Mouse (Mus musculus): ENCODE measurements around the gene Cxcr2. TPM values are rescaled to one million over a fixed set of nuclear protein-coding genes. Genes with fewer than 3 reads are reported as not detected.

Cxcr2 gene
- total RNA-seq, 2 experiments from 2014 or later = not detected

DNA sequence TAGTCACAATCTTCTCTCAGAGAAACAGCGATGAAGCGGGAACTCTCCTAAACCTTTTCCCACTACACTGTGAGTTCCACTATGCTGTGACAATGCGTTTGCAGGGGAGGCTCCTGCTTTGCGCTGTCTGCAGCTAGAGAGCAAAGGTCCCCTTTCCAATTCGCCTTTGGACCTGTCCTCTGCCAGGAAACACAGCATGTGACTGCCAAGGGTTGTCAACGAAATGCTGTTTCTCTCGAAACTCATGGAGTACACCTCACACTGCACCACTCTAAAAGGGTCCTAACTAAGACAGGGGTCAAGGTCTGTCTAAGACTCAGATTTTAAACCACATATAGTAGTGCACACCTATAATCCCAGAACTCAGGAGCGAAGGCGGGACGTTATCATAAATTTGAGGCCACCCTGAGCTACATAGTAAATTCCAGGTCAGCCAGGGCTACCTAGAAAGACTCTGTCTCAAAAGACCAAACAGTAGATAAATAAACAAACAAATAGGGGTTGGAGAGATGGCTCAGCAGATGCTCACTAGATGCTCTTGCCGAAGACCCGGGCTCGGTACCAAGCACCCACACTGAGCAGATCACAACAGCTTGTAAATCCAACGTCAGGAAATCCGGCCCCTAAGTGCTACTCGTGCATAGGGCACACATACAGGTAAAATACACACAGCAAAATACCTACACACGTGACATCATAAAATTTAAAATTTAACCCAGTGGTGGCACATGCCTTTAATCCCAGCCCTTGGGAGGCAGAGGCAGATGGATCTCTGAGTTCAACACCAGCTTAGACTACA, 43.0 kb downstream of the Cxcr2 start:
- DNase-seq (ENCODE audit: low spot score) = no peak

DNA sequence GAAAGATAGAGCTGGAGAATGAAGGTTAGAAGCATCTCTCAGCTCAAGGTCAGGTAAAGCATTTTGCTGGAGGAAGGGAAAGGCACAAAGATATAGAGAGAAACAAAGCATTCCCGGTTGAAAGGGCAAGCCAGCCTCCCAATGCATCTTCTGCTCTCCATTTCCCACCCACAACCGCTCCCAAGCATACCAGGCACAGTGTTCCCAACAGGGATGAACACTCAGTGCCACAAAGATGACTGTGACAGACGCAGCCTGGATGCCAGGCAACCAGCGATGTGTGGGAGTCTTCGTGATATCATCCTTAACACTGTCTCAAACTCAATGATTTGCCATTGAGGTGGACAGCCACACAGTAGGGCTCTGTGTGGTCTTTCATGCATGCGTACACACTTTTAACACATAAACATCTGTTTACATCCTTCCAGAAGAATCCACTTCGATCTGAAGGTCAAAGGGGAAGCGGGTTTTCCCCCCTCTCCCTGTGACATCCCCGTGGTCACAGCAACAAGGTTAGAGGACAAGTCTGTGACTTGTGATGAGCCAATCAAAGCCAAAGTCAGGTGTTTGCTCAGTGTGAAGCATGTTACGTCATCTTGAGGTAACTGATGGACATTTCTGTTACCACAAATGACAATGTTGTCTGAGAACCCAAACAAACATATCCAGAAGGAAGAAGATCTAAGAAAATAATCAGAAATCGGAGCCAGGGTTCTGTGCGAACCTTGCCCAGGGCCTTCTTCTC, 44.1 kb downstream of the Cxcr2 start:
- no peak for DNase-seq (ENCODE audit: low spot score)

DNA sequence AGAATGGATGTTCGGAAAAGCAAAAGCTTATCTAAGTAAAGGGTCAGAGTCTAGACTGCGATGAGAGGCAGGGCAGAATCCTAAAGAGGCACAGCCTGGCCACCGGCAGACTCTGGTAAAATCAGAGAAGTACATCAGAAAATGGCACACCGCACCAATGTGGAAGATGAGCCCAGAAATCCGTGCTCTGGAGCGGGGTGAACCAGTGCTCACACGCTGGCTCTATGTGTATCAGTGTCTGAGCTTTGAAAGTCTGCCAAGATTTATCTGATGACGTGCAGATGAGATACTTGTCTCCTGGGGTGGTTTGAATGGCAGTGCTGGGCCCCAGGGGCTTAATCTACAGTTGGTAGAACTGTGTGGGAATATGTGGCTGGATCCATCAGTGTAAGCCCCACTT, 45.3 kb downstream of the Cxcr2 start:
- no peak for DNase-seq (ENCODE audit: low spot score)

DNA sequence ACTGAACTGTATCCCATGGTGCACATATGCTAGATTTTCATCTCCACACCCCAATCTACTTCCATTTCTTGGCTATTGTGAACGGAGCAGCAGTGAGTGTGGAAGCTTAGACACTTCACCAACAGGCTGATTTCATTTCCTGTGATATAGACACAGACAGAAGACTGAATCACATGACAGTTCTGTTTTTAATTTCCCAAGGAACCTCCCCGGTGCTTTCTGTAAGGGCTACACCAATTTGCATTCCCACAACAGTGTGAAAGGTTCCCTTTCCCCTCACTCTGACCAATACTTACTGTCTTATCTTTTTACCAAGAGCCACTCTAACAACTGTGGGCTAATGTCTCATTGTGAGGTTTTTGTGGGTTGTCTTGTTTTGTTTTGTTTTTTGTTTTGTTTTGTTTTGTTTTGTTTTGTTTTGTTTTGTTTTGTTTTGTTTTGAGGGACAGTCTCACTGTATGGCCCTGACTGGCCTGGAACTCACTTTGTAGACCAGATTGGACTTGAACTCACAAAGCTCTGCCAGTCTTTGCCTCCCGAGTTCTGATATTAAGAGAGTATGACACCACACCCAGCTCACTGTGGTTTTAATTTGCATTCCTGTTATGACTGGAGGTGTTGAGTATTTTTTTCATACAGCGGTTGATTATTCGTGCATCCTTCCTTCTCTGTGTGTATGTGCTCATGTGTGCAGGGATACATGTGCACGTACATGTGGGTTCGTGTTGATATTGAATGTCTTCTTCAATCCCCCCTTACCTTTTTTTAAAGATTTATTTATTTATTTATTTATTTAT, 47.5 kb downstream of the Cxcr2 start:
- no peak for DNase-seq (ENCODE audit: low spot score)

DNA sequence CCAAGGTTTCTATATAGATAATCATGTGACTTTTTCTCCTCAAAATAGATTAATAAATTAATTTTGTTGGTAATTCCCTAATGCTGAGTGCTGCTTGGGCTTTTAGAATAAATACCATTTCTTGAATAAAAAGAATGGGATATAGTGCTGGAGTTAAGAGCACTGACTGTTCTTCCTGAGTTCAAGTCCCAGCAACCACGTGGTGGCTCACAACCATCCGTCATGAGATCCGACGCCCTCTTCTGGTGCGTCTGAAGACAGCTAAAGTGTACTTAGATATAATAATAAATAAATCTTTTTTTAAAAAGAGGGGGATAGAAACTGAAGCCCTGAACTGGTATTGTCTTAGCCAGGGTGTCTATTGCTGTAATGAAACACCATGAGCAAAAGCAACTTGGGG, 49.7 kb downstream of the Cxcr2 start:
- no peak for DNase-seq (ENCODE audit: low spot score)

DNA sequence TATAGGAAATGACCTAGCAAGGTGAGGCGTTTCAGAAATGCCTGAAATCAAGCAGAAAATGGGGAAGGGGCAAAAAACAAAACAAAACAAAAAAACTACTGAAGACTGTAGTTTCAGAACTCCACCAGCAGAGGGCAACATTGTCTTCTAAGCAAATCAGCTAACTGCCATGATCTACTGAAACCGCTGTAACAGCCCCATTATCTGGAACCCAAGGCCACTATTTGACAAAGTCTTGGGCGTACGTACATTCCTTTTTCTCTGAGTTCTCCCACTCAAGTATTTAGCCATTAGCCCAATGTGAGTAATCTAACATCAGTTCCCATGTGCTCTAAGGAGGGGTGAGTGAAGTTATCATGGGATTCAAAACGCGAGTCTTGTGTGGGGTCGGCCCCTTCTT, 52.1 kb downstream of the Cxcr2 start:
- peak; percentile 10 for DNase-seq (ENCODE audit: low spot score)

DNA sequence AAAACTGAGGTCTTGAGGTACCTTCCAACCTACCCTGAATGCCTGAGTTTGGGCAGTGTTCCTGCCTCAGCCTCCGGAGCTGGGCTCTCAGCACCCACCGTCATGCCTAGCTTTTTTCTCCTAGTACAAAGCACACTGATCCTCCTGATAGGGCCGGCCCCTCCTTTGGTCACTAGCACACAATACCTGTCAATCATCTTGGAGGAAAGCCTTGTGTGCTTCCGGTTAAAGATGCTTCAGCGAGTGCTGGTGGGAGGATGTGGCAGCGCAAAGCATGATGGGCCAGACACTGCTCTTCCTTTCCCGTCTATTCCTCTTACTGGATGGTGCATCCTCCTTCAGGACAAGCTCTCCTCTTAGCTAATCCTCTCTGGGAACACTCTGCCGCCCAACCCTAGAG, 52.9 kb downstream of the Cxcr2 start:
- no peak for DNase-seq (ENCODE audit: low spot score)

DNA sequence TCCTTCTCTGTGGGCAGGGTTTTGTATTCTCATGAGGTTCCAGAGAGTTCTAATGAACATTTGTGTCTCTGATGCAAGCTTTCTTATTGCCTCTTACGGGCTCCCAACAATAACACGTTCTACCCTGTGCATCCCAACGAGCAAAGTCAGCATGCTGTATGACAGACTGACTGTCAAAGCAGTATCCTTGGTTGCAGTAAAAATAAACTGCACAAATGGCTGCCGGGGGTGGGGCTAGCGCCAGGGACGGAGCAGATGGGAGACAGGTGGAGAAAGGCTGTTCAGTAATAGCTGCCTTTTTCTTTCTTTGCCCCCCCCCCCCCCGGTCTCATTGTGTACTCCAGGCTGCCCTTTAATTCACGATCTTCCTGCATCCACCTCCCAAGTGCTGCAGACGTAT, 54.1 kb downstream of the Cxcr2 start:
- no peak for DNase-seq (ENCODE audit: low spot score)

DNA sequence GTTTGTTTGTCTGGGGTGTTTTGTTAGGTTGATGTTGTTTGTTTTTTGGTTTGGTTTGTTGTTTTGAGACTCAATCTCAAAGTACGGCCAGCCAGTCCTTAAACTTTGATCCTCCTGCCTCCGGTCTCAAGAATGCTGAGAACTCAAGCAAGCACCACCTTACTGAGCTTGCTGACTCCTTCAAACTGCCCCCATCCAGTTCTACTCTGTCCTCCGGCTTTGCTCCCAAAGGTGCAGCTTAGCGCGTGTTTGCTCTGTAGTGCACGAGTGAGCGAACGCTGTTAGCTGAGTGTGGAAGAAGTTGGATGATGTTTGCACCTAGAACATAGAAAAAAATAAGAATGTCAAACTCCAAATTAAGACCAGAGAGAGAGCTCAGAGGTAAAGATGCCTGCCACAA, 55.2 kb downstream of the Cxcr2 start:
- no peak for DNase-seq (ENCODE audit: low spot score)

Small RNA genes lying within 50 kb of the gene (microRNA-seq; reads per million reads assigned to microRNA genes)
- gene Mir1928 = not detected

Other genes with a start within 250 kb of the Cxcr2 start
- gene Tns1, start 29.5 kb upstream of the Cxcr2 start, total RNA-seq (2021) = 100 to 1,000 TPM; 226 to 298 TPM
- under 1 TPM; 0.09 to 0.11 TPM for gene Rufy4, start 28.4 kb upstream of the Cxcr2 start, total RNA-seq (2021)
- gene Cxcr1, start 40.6 kb downstream of the Cxcr2 start, total RNA-seq (2021) = not detected
- gene Arpc2, start 82.1 kb downstream of the Cxcr2 start, total RNA-seq (2021) = 10 to 100 TPM; 71.0 to 82.9 TPM
- gene Gpbar1, start 124.6 kb downstream of the Cxcr2 start, total RNA-seq (2021) = not detected
- gene Aamp, start 130.7 kb downstream of the Cxcr2 start, total RNA-seq (2021) = 10 to 100 TPM; 74.4 to 77.1 TPM
- 10 to 100 TPM; 54.0 to 63.3 TPM for gene Pnkd, start 130.9 kb downstream of the Cxcr2 start, total RNA-seq (2021)
- gene Tmbim1, start 151.6 kb downstream of the Cxcr2 start, total RNA-seq (2021) = 10 to 100 TPM; 29.0 to 42.2 TPM
- under 1 TPM in 1 of 2 experiments, not detected in 1; 0.11 TPM for gene Catip, start 208.1 kb downstream of the Cxcr2 start, total RNA-seq (2021)
- 1 to 10 TPM; 3.6 to 8.1 TPM for gene Slc11a1, start 221.2 kb downstream of the Cxcr2 start, total RNA-seq (2021)
- gene Ctdsp1, start 237.5 kb downstream of the Cxcr2 start, total RNA-seq (2021) = 100 to 1,000 TPM; 107 TPM

Data from gastrocnemius, adult 18-20 months (tissue).